Mouse (Mus musculus) gastrocnemius, postnatal 4 days (tissue): ENCODE results near the gene Stk38l. TPM values are rescaled to one million over a fixed set of nuclear protein-coding genes. Genes with fewer than 3 reads are reported as not detected.
"Not testable (repeated sequence)": the region's sequence is repeated elsewhere in the genome, so short reads cannot be mapped to it uniquely, and the experiment has no call there.

ENCODE experiments used
- DNase-seq, 2 experiments: peaks; one replicate each; pipeline ENCODE4 v3.0.0; 2021 to 2022; ENCODE audit warnings: low spot score in 2 of 2, mixed read lengths in 2 of 2
- total RNA-seq, 2 experiments: library from RNA; stranded (reverse); gene quantifications; 2 replicates each; pipeline ENCODE4 v1.2.3; 2021

The Stk38l gene
- total RNA-seq, 2 experiments from 2014 or later = 10.7 to 11.9 TPM

GRCm38 (mm10) chr6:146732676-146733075 lies 7.9 kb downstream of the Stk38l start:
- DNase-seq = no peak

DNA sequence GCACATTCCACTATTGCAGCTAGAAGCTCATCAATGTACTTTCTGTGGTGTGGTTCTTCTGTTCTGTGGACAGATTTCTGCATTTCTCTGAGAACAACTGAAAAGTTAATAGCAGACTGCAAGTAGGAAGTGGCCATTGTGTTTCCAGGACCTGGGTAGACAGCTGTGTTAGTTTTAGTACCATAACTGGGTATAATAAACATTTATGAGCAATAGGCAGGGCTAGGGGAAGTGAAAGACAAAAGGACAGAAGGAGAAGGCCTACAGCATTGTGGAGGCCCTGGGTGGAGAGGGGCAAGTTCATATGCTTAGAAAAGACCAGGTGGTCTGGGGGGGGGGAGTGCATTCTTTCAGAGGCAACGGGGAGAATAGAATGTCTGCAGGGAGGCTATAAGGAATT lies 8.8 kb downstream of the Stk38l start:
- no peak for DNase-seq

DNA sequence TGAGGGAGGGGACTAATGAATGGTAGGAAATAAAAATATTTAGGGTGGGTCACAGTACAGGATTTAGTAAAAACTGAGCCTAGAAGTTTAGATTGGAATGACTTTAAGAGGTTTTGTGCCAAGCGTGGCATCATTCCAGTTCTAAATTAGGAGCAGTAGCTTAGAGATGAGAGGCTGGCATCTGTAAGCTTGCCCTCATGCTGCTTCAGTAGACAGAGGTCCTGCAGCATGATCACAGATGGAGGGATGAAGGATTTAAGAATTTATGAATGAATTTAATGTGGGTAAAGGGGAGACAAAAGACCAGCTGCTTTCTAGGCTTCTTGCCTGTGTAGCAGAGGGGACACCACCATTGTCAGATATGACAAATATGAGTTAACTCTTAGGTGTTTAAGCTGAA lies 14.1 kb downstream of the Stk38l start:
- no peak for DNase-seq

GRCm38 (mm10) chr6:146740724-146741123 lies 15.9 kb downstream of the Stk38l start:
- no peak for DNase-seq

GRCm38 (mm10) chr6:146741986-146742635 lies 17.3 kb downstream of the Stk38l start:
- DNase-seq = no peak

GRCm38 (mm10) chr6:146744266-146744665 lies 19.5 kb downstream of the Stk38l start:
- DNase-seq = not testable (repeated sequence)

GRCm38 (mm10) chr6:146745180-146745579 lies 20.4 kb downstream of the Stk38l start:
- DNase-seq = no peak

DNA sequence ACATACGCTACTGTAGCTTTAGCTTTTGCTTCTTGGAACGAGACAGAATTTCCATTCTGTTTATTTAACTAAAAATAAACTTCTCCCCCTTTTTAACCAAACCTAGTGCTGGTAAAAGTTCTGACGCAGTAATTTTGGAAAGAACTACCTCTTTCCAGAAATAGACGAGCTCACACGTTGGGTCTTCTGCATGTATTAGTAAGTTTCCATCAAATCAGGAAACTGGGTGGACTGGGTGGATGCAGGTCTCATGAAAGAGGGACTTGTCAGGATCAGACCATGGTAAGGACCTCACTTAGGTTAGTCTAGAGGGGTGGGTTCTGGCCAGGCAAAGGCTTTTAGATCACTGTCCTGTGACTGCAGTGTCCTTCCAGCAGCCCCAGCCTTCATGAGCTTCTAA lies 21.8 kb downstream of the Stk38l start:
- DNase-seq = no peak

DNA sequence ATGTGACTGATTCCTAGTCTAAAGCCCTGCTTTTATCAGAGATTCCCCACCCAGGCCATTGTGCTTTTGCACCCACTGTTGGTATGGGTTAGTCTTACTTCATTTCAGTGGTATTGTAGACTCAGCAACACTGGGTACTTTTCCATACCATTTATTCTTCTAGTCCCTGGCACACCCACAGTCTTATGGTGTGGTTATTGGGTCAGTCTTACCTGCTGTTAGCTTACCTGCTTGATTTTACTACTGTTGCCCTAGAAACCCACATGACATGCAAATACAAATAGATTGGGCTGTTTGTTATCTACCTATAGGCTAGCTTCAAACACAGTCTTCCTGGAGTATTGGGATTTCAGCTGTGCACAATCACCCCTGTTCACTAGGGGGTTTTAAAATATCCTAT lies 22.3 kb downstream of the Stk38l start:
- DNase-seq = no peak

DNA sequence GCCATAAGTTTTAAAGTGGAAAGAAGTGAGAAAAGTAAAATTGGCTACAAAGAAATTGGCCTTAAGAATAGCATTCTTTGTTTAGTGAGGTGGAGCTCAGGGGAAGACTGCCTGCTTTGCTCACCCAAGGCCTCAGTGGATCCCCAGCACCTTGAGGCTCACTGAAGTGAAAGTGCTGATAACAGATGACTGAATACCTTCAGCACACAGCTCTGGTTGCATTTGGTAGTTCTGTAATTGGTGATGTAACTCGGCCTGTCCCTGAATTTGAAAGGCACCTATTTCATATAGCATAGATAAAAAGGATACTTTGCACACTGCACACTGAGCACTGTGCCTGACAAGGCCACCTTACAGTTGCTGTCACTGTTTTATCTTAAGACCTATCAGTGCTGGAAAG lies 23.5 kb downstream of the Stk38l start:
- no peak for DNase-seq

DNA sequence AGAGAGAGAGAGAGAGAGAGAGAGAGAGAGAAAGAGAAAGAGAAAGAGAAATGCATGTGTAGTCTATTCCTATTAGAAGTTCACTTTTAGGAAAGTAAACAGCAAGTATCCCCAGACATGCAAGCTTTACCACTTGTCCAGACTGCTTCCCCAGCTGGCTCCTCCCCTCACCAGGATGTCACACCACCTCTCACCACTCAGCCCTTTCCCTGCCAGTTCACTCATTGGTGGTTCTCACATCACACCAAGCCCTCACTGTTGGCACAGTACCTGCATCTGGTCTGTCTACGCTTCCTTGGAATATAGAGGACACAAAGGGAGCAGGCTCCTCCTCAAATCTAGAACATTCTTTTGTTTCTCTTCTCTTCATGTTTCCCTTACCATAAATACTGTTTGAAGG lies 26.9 kb downstream of the Stk38l start:
- no peak for DNase-seq

DNA sequence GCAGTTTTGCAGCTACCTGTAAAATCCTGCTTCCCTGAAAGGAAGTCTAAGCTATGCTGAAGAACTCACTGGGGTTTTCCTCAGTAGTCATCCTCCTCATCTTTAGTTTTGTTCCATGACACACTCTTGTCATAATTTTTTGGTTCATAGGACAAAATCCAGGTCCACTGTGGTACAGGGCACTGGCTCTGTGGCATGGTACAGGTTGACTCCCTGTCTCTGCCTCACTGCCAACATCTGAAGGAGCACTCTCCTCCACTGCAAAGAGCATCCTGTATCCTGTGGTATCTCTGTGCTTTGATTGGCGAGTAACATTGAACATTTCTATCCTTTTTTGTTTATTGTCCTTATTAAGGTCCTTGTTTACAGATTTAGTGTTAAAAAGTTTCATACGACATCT lies 27.4 kb downstream of the Stk38l start:
- DNase-seq = no peak

GRCm38 (mm10) chr6:146752612-146753011 lies 27.8 kb downstream of the Stk38l start:
- DNase-seq = no peak

GRCm38 (mm10) chr6:146753560-146754160 lies 28.9 kb downstream of the Stk38l start:
- no peak for DNase-seq

DNA sequence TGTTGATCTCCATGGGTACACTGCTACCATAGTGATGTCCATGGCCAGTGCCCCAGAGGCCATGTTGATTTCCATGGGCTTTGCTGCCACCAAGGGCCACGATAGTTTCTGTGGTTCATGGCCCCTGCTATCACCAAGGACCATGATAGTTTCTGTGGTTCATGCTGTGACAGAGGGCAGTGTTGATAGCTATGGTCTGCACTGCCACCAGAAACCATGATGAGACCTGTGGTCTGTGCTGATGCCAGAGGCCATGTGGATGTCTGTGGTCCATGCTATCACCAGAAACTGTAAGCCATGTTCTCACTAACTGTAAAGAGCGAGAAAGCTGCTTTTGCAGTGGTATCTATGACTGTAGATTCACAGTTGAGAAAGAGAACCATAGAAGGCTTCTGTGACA lies 30.3 kb downstream of the Stk38l start:
- DNase-seq = no peak

DNA sequence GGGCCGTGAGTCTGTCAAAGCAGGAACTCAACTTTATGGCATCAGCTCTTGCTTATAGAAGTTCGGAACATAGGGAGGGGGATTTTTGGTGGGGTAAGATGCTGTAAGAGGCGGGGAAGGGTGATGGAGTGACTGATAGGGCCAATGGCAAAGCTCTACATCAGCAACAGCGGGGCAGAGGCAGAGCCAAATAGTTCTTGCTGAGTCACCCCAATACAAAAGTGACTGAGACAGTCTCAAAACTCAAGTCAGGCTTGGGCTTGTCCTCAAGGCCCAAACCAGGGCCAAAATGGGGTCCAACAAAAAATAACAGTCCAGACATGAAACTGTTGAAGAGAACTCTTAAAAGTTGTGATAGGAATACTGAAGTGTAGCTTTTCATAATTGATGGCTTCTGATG lies 30.9 kb downstream of the Stk38l start:
- no peak for DNase-seq

GRCm38 (mm10) chr6:146759027-146759426 lies 34.2 kb downstream of the Stk38l start:
- no peak for DNase-seq

DNA sequence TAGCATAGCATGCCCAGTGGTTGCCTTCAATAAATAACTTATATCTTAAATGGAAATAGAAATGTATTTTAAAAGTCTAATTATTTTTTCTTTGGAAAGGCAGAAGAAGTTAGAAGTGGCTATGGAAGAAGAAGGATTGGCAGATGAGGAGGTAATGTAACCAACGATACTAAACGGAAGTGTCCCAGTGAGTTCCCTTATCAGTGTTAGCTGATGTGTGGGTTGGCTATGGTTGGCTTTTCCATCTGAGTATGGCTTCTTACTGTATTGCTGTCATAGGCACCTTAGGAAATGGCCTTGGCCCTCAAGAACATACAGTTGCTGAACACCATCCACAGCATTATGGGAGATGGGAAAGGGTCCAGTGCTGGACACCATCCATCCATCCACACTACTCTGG lies 35.2 kb downstream of the Stk38l start:
- no peak for DNase-seq

DNA sequence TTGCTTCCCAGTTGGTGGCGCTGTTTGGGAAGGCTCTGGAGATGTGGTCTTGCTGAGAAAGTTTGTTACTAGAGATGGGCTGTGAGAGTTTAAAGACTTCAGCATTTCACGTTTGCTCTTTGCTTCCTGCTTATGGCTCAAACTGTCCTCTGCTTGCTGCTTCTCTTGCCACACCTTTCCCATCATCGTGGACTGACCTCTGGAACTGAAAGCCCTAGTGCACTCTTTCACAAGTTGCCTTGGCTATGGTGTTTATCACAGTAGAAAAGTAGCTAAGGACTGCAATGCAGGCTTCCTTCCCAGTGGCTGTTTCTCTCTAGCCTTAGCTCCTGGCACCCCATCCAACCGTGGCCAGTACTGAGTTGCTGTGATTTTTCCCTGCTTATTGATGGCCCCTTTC lies 35.9 kb downstream of the Stk38l start:
- DNase-seq = no peak

- no peak for DNase-seq
Measured at GRCm38 (mm10) chr6:146762264-146762898, 37.6 kb downstream of the Stk38l start.

DNA sequence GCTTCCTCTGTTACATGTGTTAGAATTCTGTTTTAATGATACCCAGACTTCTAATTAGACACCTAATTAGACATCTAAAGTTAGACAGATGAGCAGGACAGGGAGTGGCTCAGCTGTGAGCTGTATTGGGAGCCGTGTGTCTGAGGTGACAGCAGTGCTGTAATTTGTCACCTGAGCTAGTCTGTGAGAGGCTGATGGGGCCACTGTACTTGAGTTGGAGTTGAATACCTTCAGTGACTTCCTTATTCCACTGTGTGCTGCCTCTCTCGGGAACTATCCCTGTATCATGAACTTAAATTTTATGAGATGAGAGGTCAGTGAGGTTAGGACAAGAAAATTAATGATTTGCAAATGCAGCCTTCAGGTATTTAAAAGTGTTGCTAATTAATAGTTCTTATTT lies 39.8 kb downstream of the Stk38l start:
- DNase-seq = no peak

DNA sequence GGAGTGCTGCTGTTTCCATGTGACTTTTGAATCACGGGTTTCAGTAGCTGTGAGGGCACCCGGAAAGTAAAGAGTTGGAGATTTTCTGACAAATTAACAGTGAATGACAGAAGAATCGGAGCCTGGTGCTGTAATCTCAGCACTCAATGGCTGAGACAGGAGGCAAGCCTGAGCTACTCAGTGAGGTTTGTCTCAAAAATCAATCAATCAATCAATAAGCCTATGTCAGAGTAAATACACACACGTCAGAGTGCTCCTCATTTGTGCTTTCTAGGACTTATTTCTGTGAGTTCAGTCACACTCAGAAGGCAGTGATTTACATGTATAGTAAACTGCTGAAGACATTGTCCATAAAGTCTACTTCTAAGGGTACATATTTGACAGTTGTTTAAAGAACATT lies 40.5 kb downstream of the Stk38l start:
- DNase-seq = no peak
